Mouse (Mus musculus): Measurements from ENCODE around the gene Prmt2.

GRCm38 (mm10) chr10:76257231-76257630, 19.6 kb upstream of the Prmt2 start:
- TF ChIP-seq USF1 (IDR thresholded peaks at IDR 0.05; ENCODE audit: low read depth) (no peak), POLR2A (IDR thresholded peaks at IDR 0.05; ENCODE audit: insufficient read length, low read depth) (no peak), TCF12 (IDR thresholded peaks at IDR 0.05; ENCODE audit: insufficient read depth, poor library complexity, severe bottlenecking) (no peak), MAX (IDR thresholded peaks at IDR 0.05; ENCODE audit: low read depth) (no peak), E2F4 (IDR thresholded peaks at IDR 0.05; ENCODE audit: insufficient read depth) (no peak), CEBPB (IDR thresholded peaks at IDR 0.05; ENCODE audit: insufficient read depth, poor library complexity, severe bottlenecking) (no peak), MYOG (IDR thresholded peaks at IDR 0.05; ENCODE audit: control insufficient read depth in 1 of 3, insufficient read depth in 1 of 3, insufficient read length in 2 of 3, low read depth in 2 of 3) (no peak), MYOD1 (IDR thresholded peaks at IDR 0.05; ENCODE audit: control insufficient read depth in 1 of 3, insufficient read length in 2 of 3, low read depth in 2 of 3) (no peak), POLR2AphosphoS2 (IDR thresholded peaks at IDR 0.05; ENCODE audit: insufficient read length, low read depth) (no peak), SRF (IDR thresholded peaks at IDR 0.05; ENCODE audit: control insufficient read depth, insufficient read length, low read depth) (no peak), REST (IDR thresholded peaks at IDR 0.05; ENCODE audit: insufficient read depth, insufficient read length) (no peak)

Measured in myocyte (in vitro differentiated cells).